Mouse (Mus musculus): Measurements from ENCODE around the gene Cab39. TPM values are rescaled to one million over a fixed set of nuclear protein-coding genes. Genes with fewer than 3 reads are reported as not detected.

Gene Cab39
- polyA plus RNA-seq, 1 experiment from 2014 or later: 42.3 TPM

DNA sequence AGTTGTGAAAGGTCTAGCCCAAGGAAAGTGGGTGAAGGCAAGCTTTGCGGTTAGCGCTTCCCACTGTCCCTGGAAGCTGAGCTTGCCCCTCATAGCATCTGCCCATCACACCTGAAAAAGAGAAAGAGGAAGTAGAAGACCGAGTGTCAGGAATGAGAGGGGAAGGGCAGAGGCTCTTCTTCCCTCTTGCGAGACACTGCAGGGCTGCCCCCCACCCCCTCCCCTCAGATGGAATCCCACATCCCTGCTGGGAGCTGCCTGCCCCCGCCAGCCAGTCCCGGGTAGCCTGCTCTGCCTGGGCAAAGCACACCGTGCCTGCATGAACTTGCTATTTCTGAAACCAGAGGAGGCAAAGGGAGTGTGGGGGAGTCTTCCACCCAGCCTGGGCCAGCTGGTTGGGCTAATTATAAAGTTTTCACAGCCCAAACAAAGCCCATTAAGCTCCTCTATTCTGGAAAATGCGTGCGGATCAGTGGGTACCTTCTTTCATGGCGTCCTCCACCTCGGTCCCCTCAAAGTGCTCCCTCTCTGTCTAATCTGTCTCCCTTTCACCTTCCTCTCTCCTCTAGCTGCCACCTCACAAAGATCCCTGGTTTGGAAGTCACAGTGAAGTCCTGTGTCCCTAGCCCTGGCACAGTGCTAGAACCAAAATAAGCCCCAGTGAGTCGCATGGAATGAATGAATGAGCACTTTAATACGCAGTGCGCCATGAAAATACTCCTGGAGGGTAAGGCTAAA is 34.8 kb upstream of the Cab39 start:
- Histone ChIP-seq H3K27me3 (replicated peaks; ENCODE audit: control insufficient read depth, insufficient read depth, low read length) (no peaks in the 10 kb centered on the region), H3K9me3 (ENCODE audit: control insufficient read depth, low read length) (no peaks in the 10 kb centered on the region), H3K4me3 (ENCODE audit: low read length) (no peak overlapping the region), H3K36me3 (ENCODE audit: control insufficient read depth, insufficient read depth, low read length) (no peaks in the 10 kb centered on the region), H3K9ac (ENCODE audit: low read depth, low read length) (no peak overlapping the region), H3K4me2 (ENCODE audit: low read length) (no peak overlapping the region), H3K27ac (ENCODE audit: low read depth, low read length) (no peak overlapping the region), H3K4me1 (ENCODE audit: control insufficient read depth, insufficient read depth, low read depth, low read length) (no peaks in the 10 kb centered on the region)
- ATAC-seq: no peak
- 35% methylated on average over 12 of the region's 14 CpGs for WGBS

DNA sequence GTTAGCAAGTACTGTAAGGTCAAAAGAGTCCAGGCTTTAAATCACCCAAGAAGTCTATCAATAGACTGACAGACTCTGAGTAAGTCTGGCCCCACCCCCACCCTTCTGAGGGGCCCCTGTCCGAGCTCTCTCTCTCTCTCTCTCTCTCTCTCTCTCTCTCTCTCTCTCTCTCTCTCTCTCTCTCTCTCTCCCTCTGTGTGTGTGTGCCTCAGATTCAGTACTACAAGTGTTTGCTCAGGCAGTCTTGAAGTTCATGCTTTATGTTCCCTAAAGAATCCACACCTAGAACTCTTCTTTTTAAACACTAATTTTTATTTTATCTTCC is 34.3 kb upstream of the Cab39 start:
- H3K36me3 ChIP-seq (ENCODE audit: control insufficient read depth, insufficient read depth, low read length): no peaks in the 10 kb centered on the region
- no peak overlapping the region for H3K27ac ChIP-seq (ENCODE audit: low read depth, low read length)
- H3K4me2 ChIP-seq (ENCODE audit: low read length): no peak overlapping the region
- H3K4me1 ChIP-seq (ENCODE audit: control insufficient read depth, insufficient read depth, low read depth, low read length): no peaks in the 10 kb centered on the region
- no peak overlapping the region for H3K4me3 ChIP-seq (ENCODE audit: low read length)
- ATAC-seq: no peak
- H3K9me3 ChIP-seq (ENCODE audit: control insufficient read depth, low read length): no peaks in the 10 kb centered on the region
- H3K9ac ChIP-seq (ENCODE audit: low read depth, low read length): no peak overlapping the region
- 6% methylated on average over 1 of the region's 1 CpGs for WGBS
- H3K27me3 ChIP-seq (replicated peaks; ENCODE audit: control insufficient read depth, insufficient read depth, low read length): no peaks in the 10 kb centered on the region

DNA sequence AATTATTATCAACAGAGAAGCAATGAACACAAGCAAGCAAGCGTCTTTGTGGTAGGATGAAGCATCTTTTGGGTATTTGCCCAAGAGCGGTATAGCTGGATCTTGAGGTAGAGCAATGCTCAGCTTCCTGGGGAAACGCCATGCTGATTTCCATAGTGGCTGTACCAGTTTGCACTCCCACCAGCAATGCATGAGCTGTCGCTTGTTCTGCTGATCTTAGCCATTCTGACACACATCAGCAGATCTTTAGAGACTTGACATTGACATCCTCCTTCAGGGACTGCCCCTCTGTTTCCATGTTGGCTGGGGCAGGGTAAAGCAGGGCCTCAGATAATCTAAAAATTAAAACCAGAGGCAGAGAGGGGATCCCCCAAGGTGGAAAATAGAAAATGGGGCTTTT is 31.6 kb upstream of the Cab39 start:
- H3K27ac ChIP-seq (ENCODE audit: low read depth, low read length): no peak overlapping the region
- no peak overlapping the region for H3K4me2 ChIP-seq (ENCODE audit: low read length)
- 90% methylated on average over 4 of the region's 4 CpGs for WGBS
- H3K4me1 ChIP-seq (ENCODE audit: control insufficient read depth, insufficient read depth, low read depth, low read length): no peaks in the 10 kb centered on the region
- no peak overlapping the region for H3K9ac ChIP-seq (ENCODE audit: low read depth, low read length)
- no peaks in the 10 kb centered on the region for H3K27me3 ChIP-seq (replicated peaks; ENCODE audit: control insufficient read depth, insufficient read depth, low read length)
- H3K9me3 ChIP-seq (ENCODE audit: control insufficient read depth, low read length): no peaks in the 10 kb centered on the region
- no peak for ATAC-seq
- H3K4me3 ChIP-seq (ENCODE audit: low read length): no peak overlapping the region
- no peaks in the 10 kb centered on the region for H3K36me3 ChIP-seq (ENCODE audit: control insufficient read depth, insufficient read depth, low read length)

- no peak overlapping the region for H3K27ac ChIP-seq (ENCODE audit: low read depth, low read length)
- H3K9me3 ChIP-seq (ENCODE audit: control insufficient read depth, low read length): no peaks in the 10 kb centered on the region
- no peaks in the 10 kb centered on the region for H3K4me1 ChIP-seq (ENCODE audit: control insufficient read depth, insufficient read depth, low read depth, low read length)
- H3K27me3 ChIP-seq (replicated peaks; ENCODE audit: control insufficient read depth, insufficient read depth, low read length): no peaks in the 10 kb centered on the region
- no peaks in the 10 kb centered on the region for H3K36me3 ChIP-seq (ENCODE audit: control insufficient read depth, insufficient read depth, low read length)
- no peak overlapping the region for H3K4me2 ChIP-seq (ENCODE audit: low read length)
- H3K4me3 ChIP-seq (ENCODE audit: low read length): no peak overlapping the region
- no peak overlapping the region for H3K9ac ChIP-seq (ENCODE audit: low read depth, low read length)
- 91% methylated on average over 6 of the region's 6 CpGs for WGBS
- ATAC-seq: no peak
Observed at GRCm38 (mm10) chr1:85763386-85763785, 29.9 kb upstream of the Cab39 start.

- 90% methylated on average over 4 of the region's 4 CpGs for WGBS
- Histone ChIP-seq H3K36me3 (ENCODE audit: control insufficient read depth, insufficient read depth, low read length) (no peaks in the 10 kb centered on the region), H3K27ac (ENCODE audit: low read depth, low read length) (no peak overlapping the region), H3K4me3 (ENCODE audit: low read length) (no peak overlapping the region), H3K4me1 (ENCODE audit: control insufficient read depth, insufficient read depth, low read depth, low read length) (no peaks in the 10 kb centered on the region), H3K27me3 (replicated peaks; ENCODE audit: control insufficient read depth, insufficient read depth, low read length) (no peaks in the 10 kb centered on the region), H3K4me2 (ENCODE audit: low read length) (no peak overlapping the region), H3K9ac (ENCODE audit: low read depth, low read length) (no peak overlapping the region), H3K9me3 (ENCODE audit: control insufficient read depth, low read length) (no peaks in the 10 kb centered on the region)
- no peak for ATAC-seq
Observed at GRCm38 (mm10) chr1:85764291-85764690, 28.9 kb upstream of the Cab39 start.

- WGBS: 82% methylated on average over 3 of the region's 3 CpGs
- Histone ChIP-seq H3K4me1 (ENCODE audit: control insufficient read depth, insufficient read depth, low read depth, low read length) (no peaks in the 10 kb centered on the region), H3K27me3 (replicated peaks; ENCODE audit: control insufficient read depth, insufficient read depth, low read length) (no peaks in the 10 kb centered on the region), H3K9ac (ENCODE audit: low read depth, low read length) (no peak overlapping the region), H3K36me3 (ENCODE audit: control insufficient read depth, insufficient read depth, low read length) (no peaks in the 10 kb centered on the region), H3K9me3 (ENCODE audit: control insufficient read depth, low read length) (no peaks in the 10 kb centered on the region), H3K4me2 (ENCODE audit: low read length) (no peak overlapping the region), H3K27ac (ENCODE audit: low read depth, low read length) (no peak overlapping the region), H3K4me3 (ENCODE audit: low read length) (no peak overlapping the region)
- ATAC-seq: no peak
Observed at GRCm38 (mm10) chr1:85766120-85766519, 27.1 kb upstream of the Cab39 start.

GRCm38 (mm10) chr1:85767754-85768153 is 25.5 kb upstream of the Cab39 start:
- 63% methylated on average over 1 of the region's 1 CpGs for WGBS
- Histone ChIP-seq H3K27me3 (replicated peaks; ENCODE audit: control insufficient read depth, insufficient read depth, low read length) (no peaks in the 10 kb centered on the region), H3K27ac (ENCODE audit: low read depth, low read length) (no peak overlapping the region), H3K4me2 (ENCODE audit: low read length) (no peak overlapping the region), H3K4me3 (ENCODE audit: low read length) (no peak overlapping the region), H3K4me1 (ENCODE audit: control insufficient read depth, insufficient read depth, low read depth, low read length) (no peaks in the 10 kb centered on the region), H3K36me3 (ENCODE audit: control insufficient read depth, insufficient read depth, low read length) (no peaks in the 10 kb centered on the region), H3K9ac (ENCODE audit: low read depth, low read length) (no peak overlapping the region), H3K9me3 (ENCODE audit: control insufficient read depth, low read length) (no peaks in the 10 kb centered on the region)
- ATAC-seq: no peak

DNA sequence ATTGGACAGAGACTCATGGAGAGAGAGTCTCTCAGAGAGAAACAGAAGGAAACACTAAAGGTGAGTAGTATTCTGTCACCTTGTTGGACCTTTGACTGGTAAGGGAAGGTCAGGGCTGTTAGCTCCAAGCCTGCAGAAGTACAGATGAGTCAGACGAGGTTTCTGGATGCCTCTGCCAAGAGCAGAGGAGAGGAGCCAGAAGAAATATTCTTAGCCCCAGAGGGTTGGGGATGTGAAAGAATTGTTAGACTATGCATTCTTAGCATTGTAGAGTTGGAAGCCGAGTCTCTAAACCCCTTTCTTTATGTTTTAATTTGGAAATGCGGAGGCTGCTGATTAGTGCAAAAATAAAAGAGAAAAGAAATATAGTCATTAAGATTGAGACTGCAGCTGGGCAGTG is 21.3 kb upstream of the Cab39 start:
- WGBS: 72% methylated on average over 3 of the region's 3 CpGs
- Histone ChIP-seq H3K4me1 (ENCODE audit: control insufficient read depth, insufficient read depth, low read depth, low read length) (no peaks in the 10 kb centered on the region), H3K9ac (ENCODE audit: low read depth, low read length) (no peak overlapping the region), H3K27ac (ENCODE audit: low read depth, low read length) (no peak overlapping the region), H3K4me2 (ENCODE audit: low read length) (no peak overlapping the region), H3K9me3 (ENCODE audit: control insufficient read depth, low read length) (no peaks in the 10 kb centered on the region), H3K36me3 (ENCODE audit: control insufficient read depth, insufficient read depth, low read length) (no peaks in the 10 kb centered on the region), H3K27me3 (replicated peaks; ENCODE audit: control insufficient read depth, insufficient read depth, low read length) (no peaks in the 10 kb centered on the region), H3K4me3 (ENCODE audit: low read length) (no peak overlapping the region)
- ATAC-seq: no peak

- Histone ChIP-seq H3K36me3 (ENCODE audit: control insufficient read depth, insufficient read depth, low read length) (no peaks in the 10 kb centered on the region), H3K4me3 (ENCODE audit: low read length) (no peak overlapping the region), H3K27me3 (replicated peaks; ENCODE audit: control insufficient read depth, insufficient read depth, low read length) (no peaks in the 10 kb centered on the region), H3K4me2 (ENCODE audit: low read length) (no peak overlapping the region), H3K9ac (ENCODE audit: low read depth, low read length) (no peak overlapping the region), H3K4me1 (ENCODE audit: control insufficient read depth, insufficient read depth, low read depth, low read length) (no peaks in the 10 kb centered on the region), H3K27ac (ENCODE audit: low read depth, low read length) (no peak overlapping the region), H3K9me3 (ENCODE audit: control insufficient read depth, low read length) (no peaks in the 10 kb centered on the region)
- peak; percentile 52 for ATAC-seq
- 69% methylated on average over 7 of the region's 7 CpGs for WGBS
Observed at GRCm38 (mm10) chr1:85775136-85775535, 18.1 kb upstream of the Cab39 start.

DNA sequence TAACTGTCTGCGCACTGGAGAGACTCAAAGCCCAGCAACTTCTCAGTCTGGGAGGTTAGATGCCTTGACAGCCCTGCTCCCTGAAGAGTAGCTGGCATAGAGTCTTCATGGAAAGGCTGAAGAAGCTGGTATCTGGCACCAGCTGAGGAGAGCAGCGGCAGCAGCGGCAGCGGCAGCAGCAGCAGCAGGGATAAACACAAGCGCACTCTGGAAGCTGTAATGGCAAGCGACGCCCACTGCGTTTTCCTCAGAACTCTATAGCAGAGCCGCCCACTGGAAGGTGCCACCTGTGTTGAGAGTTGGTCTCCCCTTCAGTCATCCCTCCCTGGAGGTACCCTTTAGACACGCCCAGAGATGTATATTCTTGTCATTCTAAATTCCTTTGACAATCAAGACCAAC is 17.1 kb upstream of the Cab39 start:
- Histone ChIP-seq H3K27me3 (replicated peaks; ENCODE audit: control insufficient read depth, insufficient read depth, low read length) (no peaks in the 10 kb centered on the region), H3K4me1 (ENCODE audit: control insufficient read depth, insufficient read depth, low read depth, low read length) (no peaks in the 10 kb centered on the region), H3K9ac (ENCODE audit: low read depth, low read length) (no peak overlapping the region), H3K4me3 (ENCODE audit: low read length) (no peak overlapping the region), H3K4me2 (ENCODE audit: low read length) (no peak overlapping the region), H3K9me3 (ENCODE audit: control insufficient read depth, low read length) (no peaks in the 10 kb centered on the region), H3K36me3 (ENCODE audit: control insufficient read depth, insufficient read depth, low read length) (no peaks in the 10 kb centered on the region), H3K27ac (ENCODE audit: low read depth, low read length) (no peak overlapping the region)
- WGBS: 51% methylated on average over 10 of the region's 10 CpGs
- ATAC-seq: no peak

All from hindbrain, embryonic 16.5 days (tissue).